Mouse (Mus musculus) left cerebral cortex, postnatal 4 days (tissue): Measurements from ENCODE around the gene Slc5a10. TPM values are rescaled to one million over a fixed set of nuclear protein-coding genes. Genes with fewer than 3 reads are reported as not detected.
"Not testable (repeated sequence)": the region's sequence is repeated elsewhere in the genome, so short reads cannot be mapped to it uniquely, and the experiment has no call there.

Experiments used
- DNase-seq: peaks from one replicate; pipeline ENCODE4 v3.0.0-alpha.2; 2022
- intact Hi-C: fragments of 180-260 bp; cut with DNase I; formaldehyde crosslinking; loops from one replicate; pipeline ENCODE4 v1.15.1; 2025
- total RNA-seq, 2 experiments: library from RNA; stranded (reverse); gene quantifications; 2 replicates each; pipeline ENCODE4 v1.2.3; 2021

Slc5a10 gene
- total RNA-seq, 2 experiments from 2014 or later, result 0.38 TPM; not detected in 1

DNA sequence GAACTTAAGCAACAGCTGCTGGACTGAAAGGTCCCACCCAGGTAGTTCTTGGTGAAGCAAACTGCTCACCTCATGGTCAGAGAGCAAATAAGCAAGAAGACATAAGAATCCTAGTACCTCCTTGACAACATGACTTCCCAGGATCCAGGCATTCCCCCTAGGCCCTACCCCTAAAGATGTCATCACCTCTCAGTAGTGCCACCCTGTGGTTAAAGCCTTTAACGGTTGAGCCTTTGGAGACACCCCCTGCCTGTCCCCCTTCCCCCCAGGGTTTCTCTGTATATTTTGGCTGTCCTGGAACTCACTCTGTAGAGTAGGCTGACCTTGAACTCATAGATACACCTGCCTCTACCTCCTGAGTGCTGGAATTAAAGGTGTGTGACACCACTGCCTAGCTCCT is 83.2 kb downstream of the Slc5a10 start:
- intact Hi-C loops, result no loop called here
- no peak for DNase-seq

DNA sequence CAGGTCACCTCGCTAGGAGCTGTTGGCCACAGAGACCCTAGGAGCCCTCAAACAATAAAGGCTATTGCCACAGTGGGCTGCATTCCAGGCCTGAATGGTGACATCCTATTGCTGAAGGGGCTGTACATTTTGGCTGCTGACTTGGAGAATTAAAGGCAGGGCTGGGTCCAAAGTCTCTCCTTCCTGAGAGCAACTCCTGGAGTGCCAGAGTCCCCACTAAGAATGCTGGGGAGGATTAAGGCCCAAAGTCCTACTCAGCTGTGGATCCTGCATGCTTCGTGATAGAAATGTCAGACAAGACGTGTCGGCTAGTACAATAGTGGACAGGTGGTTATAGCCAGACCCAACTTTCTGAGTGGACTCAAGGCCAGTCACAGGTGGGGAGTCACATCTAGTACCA is 84.3 kb downstream of the Slc5a10 start:
- intact Hi-C loops, DNase-seq: not testable (repeated sequence)

DNA sequence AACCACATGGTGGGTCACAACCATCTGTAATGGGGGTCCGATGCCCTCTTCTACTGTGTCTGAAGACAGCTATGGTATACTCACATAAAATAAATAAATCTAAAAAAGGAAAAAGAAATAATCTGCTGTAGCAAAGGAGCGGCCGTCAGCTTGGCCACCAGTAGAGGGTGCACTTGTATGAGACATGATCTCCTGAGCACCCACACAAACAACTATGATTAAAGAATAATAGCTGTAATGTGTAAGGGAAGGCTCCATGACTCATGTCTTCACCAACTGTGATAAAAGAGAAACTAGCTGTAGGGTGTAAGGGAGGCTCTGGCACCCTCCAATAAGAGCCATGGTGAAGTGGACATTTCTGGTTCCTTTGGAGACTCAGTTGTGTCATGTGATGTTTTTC is 91.0 kb downstream of the Slc5a10 start:
- no peak for DNase-seq
- intact Hi-C loops, result no loop called here

DNA sequence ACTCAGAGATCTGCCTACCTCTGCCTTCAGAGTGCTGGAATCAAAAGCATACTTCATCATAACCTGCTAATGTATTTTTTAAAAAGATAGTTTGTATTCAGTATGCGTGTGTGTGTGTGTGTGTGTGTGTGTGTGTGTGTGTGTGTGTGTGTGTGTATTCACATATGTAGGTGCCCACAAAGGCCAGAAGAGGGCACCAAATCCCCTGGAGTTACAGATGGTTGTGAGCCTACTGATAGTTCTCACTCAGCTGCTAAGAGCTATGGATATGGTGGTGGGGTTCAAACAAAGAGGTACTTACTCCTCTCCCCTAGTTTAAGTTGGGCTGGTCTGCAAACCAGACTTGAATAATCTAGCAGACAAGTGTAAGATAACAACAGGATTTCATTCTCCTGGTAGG is 94.1 kb downstream of the Slc5a10 start:
- DNase-seq, result no peak
- intact Hi-C loops, result no loop called here

DNA sequence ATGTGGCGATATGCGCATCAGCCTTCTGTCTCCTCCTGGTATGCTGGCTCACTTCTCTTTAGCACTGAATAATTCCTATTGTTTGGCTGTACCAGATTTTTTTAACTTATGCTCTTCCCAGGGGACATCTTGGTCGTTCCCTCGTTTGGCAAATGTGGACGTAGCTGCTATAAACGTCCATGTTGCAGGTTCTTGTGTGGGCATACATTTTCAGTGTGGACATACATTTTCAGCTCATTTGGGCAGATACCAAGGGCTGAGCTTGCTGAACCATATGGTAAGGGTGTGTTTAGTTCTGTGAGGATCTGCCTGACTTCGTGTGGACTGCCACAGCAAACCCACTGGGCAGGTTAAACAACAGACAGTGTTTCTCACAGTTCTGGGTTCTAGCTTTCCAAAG is 95.5 kb downstream of the Slc5a10 start:
- no peak for DNase-seq
- intact Hi-C loops, result no loop called here

Other genes starting within 250 kb of the Slc5a10 start
- gene Mfap4, start 235.4 kb downstream of the Slc5a10 start, total RNA-seq, result 10 to 100 TPM; 10.2 to 12.2 TPM
- gene Mapk7, start 226.4 kb downstream of the Slc5a10 start, total RNA-seq, result 10 to 100 TPM; 65.1 to 69.8 TPM
- gene B9d1, start 215.7 kb downstream of the Slc5a10 start, total RNA-seq, result 10 to 100 TPM; 33.2 to 34.7 TPM
- gene Epn2, start 141.1 kb downstream of the Slc5a10 start, total RNA-seq, result 10 to 100 TPM; 99.3 to 99.6 TPM
- 1 to 10 TPM; 5.8 to 6.1 TPM for gene Grap, start 67.6 kb downstream of the Slc5a10 start, total RNA-seq
- gene Fam83g, start 36.7 kb downstream of the Slc5a10 start, total RNA-seq, result under 1 TPM in 1 of 2 experiments, not detected in 1; 0.12 TPM
- 10 to 100 TPM; 47.0 to 47.7 TPM for gene Prpsap2, start 41.3 kb upstream of the Slc5a10 start, total RNA-seq
- gene Ulk2, start 134.2 kb upstream of the Slc5a10 start, total RNA-seq, result 100 to 1,000 TPM; 127 to 137 TPM
- gene Akap10, start 209.4 kb upstream of the Slc5a10 start, total RNA-seq, result 10 to 100 TPM; 26.7 to 27.1 TPM
- gene Specc1, start 235.9 kb upstream of the Slc5a10 start, total RNA-seq, result 10 to 100 TPM; 24.8 to 27.6 TPM